Mouse (Mus musculus) myocyte (in vitro differentiated cells): ENCODE measurements around the gene Cript.

Source experiments
- CEBPB ChIP-seq: IDR thresholded peaks from 2 replicates; pipeline ENCODE4 v1.6.1; 2011; ENCODE audit warnings: mild to moderate bottlenecking, moderate library complexity; ENCODE audit not compliant: poor library complexity, insufficient read depth, severe bottlenecking
- E2F4 ChIP-seq: IDR thresholded peaks from one replicate; pipeline ENCODE4 v1.6.1; 2011; ENCODE audit warnings: mild to moderate bottlenecking, control low read depth, moderate library complexity; ENCODE audit not compliant: insufficient read depth
- MAX ChIP-seq: IDR thresholded peaks from one replicate; pipeline ENCODE4 v1.6.1; 2011; ENCODE audit warnings: low read depth, mild to moderate bottlenecking, control low read depth
- MYOD1 ChIP-seq, 3 experiments: IDR thresholded peaks; one replicate each; pipeline ENCODE4 v1.6.1; 2011; ENCODE audit warnings: control low read depth in 2 of 3, low read depth in 2 of 3, mild to moderate bottlenecking in 2 of 3, moderate library complexity in 1 of 3; ENCODE audit not compliant: insufficient read length in 2 of 3, control insufficient read depth in 1 of 3
- MYOG ChIP-seq, 3 experiments: IDR thresholded peaks; one replicate each; pipeline ENCODE4 v1.6.1; 2011; ENCODE audit warnings: control low read depth in 2 of 3, low read depth in 2 of 3, mild to moderate bottlenecking in 2 of 3; ENCODE audit not compliant: insufficient read length in 2 of 3, control insufficient read depth in 1 of 3, insufficient read depth in 1 of 3
- POLR2A ChIP-seq: IDR thresholded peaks from one replicate; pipeline ENCODE4 v1.6.1; 2011; ENCODE audit warnings: low read depth, mild to moderate bottlenecking, control low read depth, moderate library complexity; ENCODE audit not compliant: insufficient read length
- POLR2AphosphoS2 ChIP-seq: IDR thresholded peaks from one replicate; pipeline ENCODE4 v1.6.1; 2011; ENCODE audit warnings: low read depth, control low read depth; ENCODE audit not compliant: insufficient read length
- REST ChIP-seq: IDR thresholded peaks from one replicate; pipeline ENCODE4 v1.6.1; 2011; ENCODE audit warnings: mild to moderate bottlenecking, control low read depth, moderate library complexity; ENCODE audit not compliant: insufficient read depth, insufficient read length
- SRF ChIP-seq: IDR thresholded peaks from one replicate; pipeline ENCODE4 v1.6.1; 2011; ENCODE audit warnings: low read depth; ENCODE audit not compliant: control insufficient read depth, insufficient read length
- TCF12 ChIP-seq: IDR thresholded peaks from one replicate; pipeline ENCODE4 v1.6.1; 2011; ENCODE audit warnings: mild to moderate bottlenecking, control low read depth; ENCODE audit not compliant: poor library complexity, insufficient read depth, severe bottlenecking
- TCF3 ChIP-seq: IDR thresholded peaks from one replicate; pipeline ENCODE4 v1.6.1; 2011; ENCODE audit warnings: low read depth, control low read depth; ENCODE audit not compliant: insufficient read length
- USF1 ChIP-seq: IDR thresholded peaks from one replicate; pipeline ENCODE4 v1.6.1; 2011; ENCODE audit warnings: low read depth, mild to moderate bottlenecking, control low read depth, moderate library complexity

DNA sequence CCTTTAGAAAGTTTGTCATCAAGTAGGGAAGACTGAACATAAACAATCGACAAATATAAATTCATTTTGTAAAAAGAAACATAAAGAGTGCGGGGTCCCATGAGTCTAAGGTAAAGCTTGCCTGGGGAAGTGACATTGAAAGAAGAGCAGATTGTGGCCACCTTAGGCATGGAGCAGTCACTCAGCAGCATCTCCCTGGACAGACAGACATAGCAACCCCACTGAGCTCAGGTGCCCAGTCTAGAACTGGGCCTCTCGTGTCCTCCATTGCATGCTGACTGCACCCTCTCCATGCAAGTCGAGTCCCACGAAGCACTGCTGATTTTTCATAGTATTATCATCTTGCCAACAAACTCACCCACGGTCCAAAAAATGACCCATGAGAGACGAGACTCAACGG, 19.4 kb downstream of the Cript start:
- TF ChIP-seq POLR2A (no peak), E2F4 (no peak), MYOG (IDR thresholded peaks at IDR 0.05; ENCODE audit: control insufficient read depth in 1 of 3, insufficient read depth in 1 of 3, insufficient read length in 2 of 3, low read depth in 2 of 3) (no peak), CEBPB (no peak), MAX (no peak), POLR2AphosphoS2 (no peak), MYOD1 (IDR thresholded peaks at IDR 0.05; ENCODE audit: control insufficient read depth in 1 of 3, insufficient read length in 2 of 3, low read depth in 2 of 3) (no peak), REST (no peak), TCF12 (no peak), USF1 (no peak), SRF (no peak), TCF3 (no peak)
